Mouse (Mus musculus): ENCODE results near the gene AC124502.3.
A peak's percentile ranks its signal among the peaks of the same experiment; 100 is the strongest.

Gene AC124502.3

DNA sequence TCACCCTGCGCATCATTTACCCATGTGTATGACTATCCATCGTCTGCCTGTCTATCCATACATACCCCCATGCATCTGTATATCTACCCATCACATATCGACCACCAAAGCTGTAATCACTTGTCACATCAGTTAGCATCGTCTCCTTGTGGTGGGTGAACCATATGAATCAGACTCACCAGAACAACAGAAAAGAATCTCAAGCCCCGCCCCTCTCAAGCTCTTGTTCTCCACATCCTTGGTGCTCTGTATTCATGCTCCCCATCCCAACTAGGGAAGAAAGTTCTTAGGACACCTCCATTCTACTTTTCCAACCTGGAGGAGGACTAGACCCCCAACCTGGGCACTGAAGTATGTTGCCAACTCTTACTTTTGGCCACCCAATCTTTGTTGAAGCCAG lies 23.4 kb downstream of the AC124502.3 start:
- Histone ChIP-seq H3K27me3 (ENCODE audit: control insufficient read depth, insufficient read depth, low read length, poor library complexity, severe bottlenecking) (no peaks in the 10 kb centered on the region), H3K36me3 (ENCODE audit: control insufficient read depth, insufficient read depth, low read length, poor library complexity, severe bottlenecking) (no peaks in the 10 kb centered on the region)
- no peak for DNase-seq (ENCODE audit: low read depth, low spot score)

DNA sequence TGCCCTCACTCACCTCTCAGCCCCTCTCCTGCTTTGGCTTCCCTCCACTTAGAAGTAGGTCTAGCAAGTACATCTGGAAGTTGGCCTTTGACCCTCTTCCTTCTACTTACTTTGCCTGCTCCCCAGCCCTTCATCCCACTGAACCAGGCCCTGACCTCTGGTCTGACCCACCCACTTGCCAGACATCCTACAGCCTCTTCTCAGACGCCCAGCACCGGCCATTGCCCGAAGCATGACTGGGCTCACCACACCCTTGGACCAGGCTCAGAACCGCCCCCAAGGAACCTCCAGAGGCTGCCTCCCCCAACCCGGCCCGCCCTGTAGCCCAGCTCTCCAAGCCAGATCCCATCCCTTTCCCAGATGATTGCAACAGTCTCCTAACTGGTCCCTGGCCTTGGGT lies 23.8 kb downstream of the AC124502.3 start:
- H3K27me3 ChIP-seq (ENCODE audit: control insufficient read depth, insufficient read depth, low read length, poor library complexity, severe bottlenecking): no peaks in the 10 kb centered on the region
- DNase-seq (ENCODE audit: low read depth, low spot score): no peak
- H3K36me3 ChIP-seq (ENCODE audit: control insufficient read depth, insufficient read depth, low read length, poor library complexity, severe bottlenecking): no peaks in the 10 kb centered on the region

GRCm38 (mm10) chr19:5065104-5065503 lies 26.4 kb downstream of the AC124502.3 start:
- H3K27me3 ChIP-seq (ENCODE audit: control insufficient read depth, insufficient read depth, low read length, poor library complexity, severe bottlenecking): 0 out of 2 replicates have a peak, but pooled peaks cover 2% of the 10 kb centered on the region
- no peak for DNase-seq (ENCODE audit: low read depth, low spot score)
- no peaks in the 10 kb centered on the region for H3K36me3 ChIP-seq (ENCODE audit: control insufficient read depth, insufficient read depth, low read length, poor library complexity, severe bottlenecking)

GRCm38 (mm10) chr19:5067040-5067799 lies 28.5 kb downstream of the AC124502.3 start:
- H3K27me3 ChIP-seq (ENCODE audit: control insufficient read depth, insufficient read depth, low read length, poor library complexity, severe bottlenecking): peaks cover 2% of the 10 kb centered on the region; the same call in 1 of the 2 replicates
- DNase-seq (ENCODE audit: low read depth, low spot score): no peak
- no peaks in the 10 kb centered on the region for H3K36me3 ChIP-seq (ENCODE audit: control insufficient read depth, insufficient read depth, low read length, poor library complexity, severe bottlenecking)

GRCm38 (mm10) chr19:5067867-5068569 lies 29.3 kb downstream of the AC124502.3 start, which contains the start of gene Cd248:
Cd248 (plus strand) TSS chr19:5068078.
- H3K36me3 ChIP-seq (ENCODE audit: control insufficient read depth, insufficient read depth, low read length, poor library complexity, severe bottlenecking): no peaks in the 10 kb centered on the region
- H3K27me3 ChIP-seq (ENCODE audit: control insufficient read depth, insufficient read depth, low read length, poor library complexity, severe bottlenecking): peaks cover 2% of the 10 kb centered on the region; the same call in 1 of the 2 replicates
- peak; percentile 50 for DNase-seq (ENCODE audit: low read depth, low spot score)

GRCm38 (mm10) chr19:5068570-5069234 lies 30.0 kb downstream of the AC124502.3 start:
- no peaks in the 10 kb centered on the region for H3K36me3 ChIP-seq (ENCODE audit: control insufficient read depth, insufficient read depth, low read length, poor library complexity, severe bottlenecking)
- DNase-seq (ENCODE audit: low read depth, low spot score): no peak
- peaks cover 2% of the 10 kb centered on the region; the same call in 1 of the 2 replicates for H3K27me3 ChIP-seq (ENCODE audit: control insufficient read depth, insufficient read depth, low read length, poor library complexity, severe bottlenecking)

DNA sequence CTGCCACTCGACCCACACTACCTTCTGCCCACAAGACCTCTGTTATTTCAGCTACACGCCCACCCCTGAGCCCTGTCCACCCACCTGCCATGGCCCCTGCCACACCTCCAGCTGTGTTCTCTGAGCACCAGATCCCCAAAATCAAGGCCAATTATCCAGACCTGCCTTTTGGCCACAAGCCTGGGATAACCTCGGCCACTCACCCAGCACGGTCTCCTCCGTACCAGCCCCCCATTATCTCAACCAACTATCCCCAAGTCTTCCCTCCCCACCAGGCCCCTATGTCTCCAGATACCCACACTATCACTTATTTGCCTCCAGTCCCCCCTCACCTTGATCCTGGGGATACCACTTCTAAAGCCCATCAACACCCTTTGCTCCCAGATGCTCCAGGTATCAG lies 30.8 kb downstream of the AC124502.3 start:
- Histone ChIP-seq H3K27me3 (ENCODE audit: control insufficient read depth, insufficient read depth, low read length, poor library complexity, severe bottlenecking) (peaks cover 2% of the 10 kb centered on the region; the same call in 1 of the 2 replicates), H3K36me3 (ENCODE audit: control insufficient read depth, insufficient read depth, low read length, poor library complexity, severe bottlenecking) (no peaks in the 10 kb centered on the region)
- no peak for DNase-seq (ENCODE audit: low read depth, low spot score)

GRCm38 (mm10) chr19:5069978-5070377 lies 31.3 kb downstream of the AC124502.3 start:
- H3K36me3 ChIP-seq (ENCODE audit: control insufficient read depth, insufficient read depth, low read length, poor library complexity, severe bottlenecking): no peaks in the 10 kb centered on the region
- no peak for DNase-seq (ENCODE audit: low read depth, low spot score)
- H3K27me3 ChIP-seq (ENCODE audit: control insufficient read depth, insufficient read depth, low read length, poor library complexity, severe bottlenecking): peaks cover 2% of the 10 kb centered on the region; the same call in 1 of the 2 replicates

GRCm38 (mm10) chr19:5071077-5071476 lies 32.4 kb downstream of the AC124502.3 start:
- no peak for DNase-seq (ENCODE audit: low read depth, low spot score)
- Histone ChIP-seq H3K36me3 (ENCODE audit: control insufficient read depth, insufficient read depth, low read length, poor library complexity, severe bottlenecking) (no peaks in the 10 kb centered on the region), H3K27me3 (ENCODE audit: control insufficient read depth, insufficient read depth, low read length, poor library complexity, severe bottlenecking) (peaks cover 2% of the 10 kb centered on the region; the same call in 1 of the 2 replicates)

GRCm38 (mm10) chr19:5071545-5072369 lies 33.1 kb downstream of the AC124502.3 start:
- peak; percentile 79 for DNase-seq (ENCODE audit: low read depth, low spot score)
- H3K36me3 ChIP-seq (ENCODE audit: control insufficient read depth, insufficient read depth, low read length, poor library complexity, severe bottlenecking): no peaks in the 10 kb centered on the region
- peaks cover 2% of the 10 kb centered on the region; the same call in 1 of the 2 replicates for H3K27me3 ChIP-seq (ENCODE audit: control insufficient read depth, insufficient read depth, low read length, poor library complexity, severe bottlenecking)

- peaks cover 2% of the 10 kb centered on the region; the same call in 1 of the 2 replicates for H3K27me3 ChIP-seq (ENCODE audit: control insufficient read depth, insufficient read depth, low read length, poor library complexity, severe bottlenecking)
- no peaks in the 10 kb centered on the region for H3K36me3 ChIP-seq (ENCODE audit: control insufficient read depth, insufficient read depth, low read length, poor library complexity, severe bottlenecking)
- DNase-seq (ENCODE audit: low read depth, low spot score): no peak
Observed at GRCm38 (mm10) chr19:5072389-5073019, 33.8 kb downstream of the AC124502.3 start.

DNA sequence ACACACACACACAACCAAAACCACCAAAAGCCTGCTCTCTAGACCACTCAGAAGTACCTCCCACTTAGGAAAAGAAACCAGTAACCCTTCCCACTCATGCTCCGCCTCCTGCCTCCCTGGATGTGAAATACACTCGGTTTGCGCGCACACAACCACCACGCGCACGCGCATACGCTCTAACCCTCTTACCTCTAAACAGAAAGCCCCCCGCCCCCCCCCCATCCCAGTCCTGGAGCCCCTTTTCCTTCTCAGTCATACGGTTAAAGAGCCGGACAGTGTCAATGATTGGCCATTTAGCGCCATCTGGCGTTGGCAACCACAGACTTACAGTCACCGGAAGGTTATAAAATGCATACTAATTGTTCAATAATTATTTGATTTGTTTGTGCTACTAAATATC lies 34.3 kb downstream of the AC124502.3 start:
- peak; percentile 76 for DNase-seq (ENCODE audit: low read depth, low spot score)

GRCm38 (mm10) chr19:5073518-5073917 lies 34.8 kb downstream of the AC124502.3 start:
- Histone ChIP-seq H3K27me3 (ENCODE audit: control insufficient read depth, insufficient read depth, low read length, poor library complexity, severe bottlenecking) (peaks cover 2% of the 10 kb centered on the region; the same call in 1 of the 2 replicates), H3K36me3 (ENCODE audit: control insufficient read depth, insufficient read depth, low read length, poor library complexity, severe bottlenecking) (no peaks in the 10 kb centered on the region)
- DNase-seq (ENCODE audit: low read depth, low spot score): no peak

More for the DNA sequence above, 34.3 kb downstream of the AC124502.3 start:
- Histone ChIP-seq H3K27me3 (ENCODE audit: control insufficient read depth, insufficient read depth, low read length, poor library complexity, severe bottlenecking) (peaks cover 2% of the 10 kb centered on the region; the same call in 1 of the 2 replicates), H3K36me3 (ENCODE audit: control insufficient read depth, insufficient read depth, low read length, poor library complexity, severe bottlenecking) (no peaks in the 10 kb centered on the region)

DNA sequence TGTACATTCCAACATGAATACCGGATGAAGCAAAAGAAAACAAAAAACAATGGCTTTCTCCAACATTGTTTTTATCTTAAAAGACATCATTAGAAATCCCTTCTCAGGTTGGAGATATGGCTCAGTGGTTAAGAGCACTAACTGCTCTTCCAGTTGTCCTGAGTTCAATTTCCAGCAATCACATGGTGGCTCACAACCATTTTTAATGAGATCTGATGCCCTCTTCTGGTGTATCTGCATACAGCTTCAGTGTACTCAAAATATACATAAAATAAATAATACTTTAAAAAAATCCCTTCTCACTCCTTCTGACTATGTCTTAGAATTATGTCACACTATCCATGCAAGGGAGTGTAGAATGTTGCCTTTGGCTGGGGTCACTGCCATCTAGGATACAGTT lies 40.6 kb downstream of the AC124502.3 start:
- no peaks in the 10 kb centered on the region for H3K27me3 ChIP-seq (ENCODE audit: control insufficient read depth, insufficient read depth, low read length, poor library complexity, severe bottlenecking)
- no peaks in the 10 kb centered on the region for H3K36me3 ChIP-seq (ENCODE audit: control insufficient read depth, insufficient read depth, low read length, poor library complexity, severe bottlenecking)
- no peak for DNase-seq (ENCODE audit: low read depth, low spot score)
